Mouse (Mus musculus): ENCODE data around the gene Chmp2b.

DNA sequence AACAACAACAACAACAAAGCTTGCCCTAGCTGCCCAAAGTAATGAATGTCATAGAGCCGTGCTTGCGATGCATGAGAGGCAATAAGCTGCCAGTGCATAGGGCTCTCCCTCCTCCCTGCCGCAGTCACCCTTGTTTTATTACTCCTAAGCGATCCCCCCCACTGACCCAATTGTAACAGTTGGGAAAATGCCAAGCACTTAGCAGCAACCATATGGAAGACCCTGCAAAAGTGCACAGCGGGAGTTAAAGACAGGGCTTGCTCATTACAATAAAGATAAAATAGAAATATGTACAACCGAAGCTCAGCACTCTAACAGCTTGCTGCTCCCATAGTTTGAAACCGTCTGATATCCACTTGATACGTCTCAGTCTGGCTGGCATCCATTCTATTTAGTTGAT lies 1.8 kb upstream of the Chmp2b start:
- no peak for TF ChIP-seq CTCF (IDR thresholded peaks at IDR 0.05; ENCODE audit: low read depth, low read length)
- no peak for TF ChIP-seq GATA1 (IDR thresholded peaks at IDR 0.05; ENCODE audit: borderline replicate concordance, low read length)
- no peak for TF ChIP-seq TAL1 (conservative IDR thresholded peaks at IDR 0.05; ENCODE audit: low read depth, low read length)
